Comparison of ENCODE assay signal across 18 mouse cellular contexts in genomic region chr10:120031316-120031715, GRCm38 (mm10).
"Had no signal": no experiment of that assay in that cellular context is flagged by ENCODE, and none has a peak within 500 bp of the region (broad histone marks: within the 10 kb centered on the region; RNA-seq: fewer than 3 reads in every experiment).

No protein-coding gene starts in this region.

- H3K27me3 ChIP-seq: lung, embryonic 15.5 days; megakaryocyte, embryonic 14.5 days; midbrain, embryonic 15.5 days; neural tube, embryonic 12.5 days; stomach, embryonic 15.5 days had no signal

- H3K4me3 ChIP-seq: lung, embryonic 15.5 days; megakaryocyte, embryonic 14.5 days; midbrain, embryonic 13.5 days; midbrain, embryonic 15.5 days; neural tube, embryonic 12.5 days; stomach, embryonic 15.5 days had no signal

- H3K4me1 ChIP-seq: lung, embryonic 15.5 days; megakaryocyte, embryonic 14.5 days; stomach, embryonic 15.5 days had no signal

- H3K9ac ChIP-seq: liver, postnatal 0 days; lung, embryonic 15.5 days; midbrain, embryonic 13.5 days; midbrain, embryonic 15.5 days; neural tube, embryonic 12.5 days; stomach, embryonic 15.5 days had no signal

- H3K27ac ChIP-seq: lung, embryonic 15.5 days; macrophage; midbrain, embryonic 13.5 days; midbrain, embryonic 15.5 days; neural tube, embryonic 12.5 days; stomach, embryonic 15.5 days; stomach, postnatal 0 days had no signal

- H3K9me3 ChIP-seq: lung, embryonic 15.5 days; midbrain, embryonic 13.5 days; midbrain, embryonic 15.5 days; neural tube, embryonic 12.5 days; stomach, embryonic 15.5 days had no signal

- DNase-seq: liver, postnatal 0 days; lung, adult 2 months; lung, postnatal 14 days; lung, postnatal 36 days; right cerebral cortex, postnatal 14 days; thymus, adult 2 months; thymus, postnatal 25 days; thymus, postnatal 4 days had no signal

- H3K36me3 ChIP-seq: lung, embryonic 15.5 days; midbrain, embryonic 13.5 days; midbrain, embryonic 15.5 days; neural tube, embryonic 12.5 days; stomach, embryonic 15.5 days had no signal

- H3K4me2 ChIP-seq: lung, embryonic 15.5 days; midbrain, embryonic 11.5 days; midbrain, embryonic 13.5 days; midbrain, embryonic 15.5 days; neural tube, embryonic 12.5 days; stomach, embryonic 15.5 days had no signal

- ATAC-seq: liver, postnatal 0 days; lung, postnatal 0 days; midbrain, embryonic 13.5 days; midbrain, embryonic 15.5 days had no signal
